Mouse (Mus musculus): ENCODE data around the gene Armc3. TPM values are rescaled to one million over a fixed set of nuclear protein-coding genes. Genes with fewer than 3 reads are reported as not detected.
"Not testable (repeated sequence)": the region's sequence is repeated elsewhere in the genome, so short reads cannot be mapped to it uniquely, and the experiment has no call there.

Gene Armc3
- polyA plus RNA-seq, 1 experiment from 2014 or later: 2.2 TPM

DNA sequence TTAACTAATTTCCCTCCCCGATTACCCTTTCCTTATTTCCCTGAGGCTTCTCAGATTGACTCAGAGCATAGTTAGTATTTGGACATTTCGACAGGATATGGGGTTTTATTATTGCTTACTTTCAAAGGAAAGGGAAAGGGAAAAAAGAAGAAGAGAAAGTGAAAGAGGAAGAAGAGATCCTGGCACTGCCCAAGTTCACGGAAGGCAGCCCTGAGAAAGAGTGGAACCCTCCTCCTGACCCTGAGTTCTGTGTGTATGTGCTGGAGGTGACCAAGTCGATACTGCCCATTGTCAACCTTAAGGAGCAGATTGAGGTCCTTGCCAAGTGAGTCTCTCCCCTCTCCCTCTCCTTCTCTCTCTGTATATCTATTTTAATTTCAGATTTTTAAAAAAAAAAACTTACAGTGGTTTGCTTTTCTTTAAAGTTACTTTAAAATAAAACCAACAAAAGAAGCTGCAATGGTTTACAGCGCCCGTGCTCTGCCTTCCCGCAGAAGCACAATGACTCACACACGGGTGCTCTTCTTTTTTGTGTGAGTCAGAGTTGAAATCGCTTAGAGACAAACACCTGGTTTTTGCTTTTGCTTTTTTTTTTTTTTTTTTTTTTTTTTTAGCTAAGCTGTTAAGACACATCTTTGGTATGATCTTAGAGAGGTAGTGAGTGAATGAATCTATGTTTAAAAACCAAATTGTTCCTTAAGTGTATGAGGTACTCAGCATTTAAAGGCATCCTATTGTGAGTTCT is 101.4 kb downstream of the Armc3 start:
- 79% methylated on average over 9 of the region's 9 CpGs for WGBS
- Histone ChIP-seq H3K36me3 (ENCODE audit: control insufficient read depth, insufficient read depth, low read length) (no peaks in the 10 kb centered on the region), H3K9ac (ENCODE audit: low read depth, low read length) (no peak overlapping the region), H3K4me1 (ENCODE audit: control insufficient read depth, insufficient read depth, low read length) (no peaks in the 10 kb centered on the region), H3K27me3 (ENCODE audit: control insufficient read depth, insufficient read depth, low read depth, low read length) (no peaks in the 10 kb centered on the region), H3K4me2 (ENCODE audit: low read length) (no peak overlapping the region), H3K27ac (ENCODE audit: low read length) (no peak overlapping the region), H3K9me3 (replicated peaks; ENCODE audit: control insufficient read depth, low read length, poor library complexity, severe bottlenecking) (no peaks in the 10 kb centered on the region), H3K4me3 (ENCODE audit: low read depth, low read length) (no peak overlapping the region)
- no peak for ATAC-seq

DNA sequence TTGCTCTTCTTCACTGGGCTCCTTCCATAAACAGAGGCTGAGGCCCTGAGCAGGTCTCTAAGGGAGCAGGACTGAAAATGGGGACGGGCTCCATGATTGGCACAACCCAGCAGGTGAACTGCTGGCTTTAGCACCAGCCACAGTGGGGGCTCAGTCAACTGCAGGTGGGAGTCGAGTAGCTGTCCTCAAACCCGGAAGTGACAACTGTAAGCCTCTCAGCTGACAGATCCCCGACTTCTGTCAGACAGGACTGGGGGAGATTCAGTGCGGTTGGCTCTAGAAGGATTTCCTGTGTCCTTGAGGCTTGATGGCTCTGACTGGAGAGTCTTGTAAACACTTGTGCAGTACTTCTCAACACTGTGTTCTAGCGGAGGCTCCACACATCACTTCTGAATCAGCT is 102.1 kb downstream of the Armc3 start:
- Histone ChIP-seq H3K27ac (ENCODE audit: low read length) (no peak overlapping the region), H3K4me2 (ENCODE audit: low read length) (no peak overlapping the region), H3K4me3 (ENCODE audit: low read depth, low read length) (no peak overlapping the region), H3K4me1 (ENCODE audit: control insufficient read depth, insufficient read depth, low read length) (no peaks in the 10 kb centered on the region), H3K36me3 (ENCODE audit: control insufficient read depth, insufficient read depth, low read length) (no peaks in the 10 kb centered on the region), H3K9ac (ENCODE audit: low read depth, low read length) (no peak overlapping the region), H3K9me3 (replicated peaks; ENCODE audit: control insufficient read depth, low read length, poor library complexity, severe bottlenecking) (no peaks in the 10 kb centered on the region), H3K27me3 (ENCODE audit: control insufficient read depth, insufficient read depth, low read depth, low read length) (no peaks in the 10 kb centered on the region)
- WGBS: 21% methylated on average over 6 of the region's 6 CpGs
- no peak for ATAC-seq

DNA sequence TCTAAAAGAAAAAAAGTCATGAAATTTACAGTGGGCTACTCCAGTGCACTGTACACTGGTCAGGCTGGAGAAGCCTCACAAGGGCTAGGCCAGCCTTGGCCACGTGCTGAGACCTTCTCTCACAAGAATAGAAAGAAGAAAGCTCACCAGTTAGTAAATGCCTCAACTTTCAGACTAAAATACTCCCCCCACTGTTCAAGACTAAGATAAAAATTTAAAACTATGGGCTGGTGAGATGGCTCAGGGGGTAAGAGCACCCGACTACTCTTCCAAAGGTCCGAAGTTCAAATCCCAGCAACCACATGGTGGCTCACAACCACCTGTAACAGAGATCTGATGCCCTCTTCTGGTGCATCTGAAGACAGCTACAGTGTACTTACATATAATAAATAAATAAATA is 104.0 kb downstream of the Armc3 start:
- not testable (repeated sequence) for H3K27ac ChIP-seq (ENCODE audit: low read length); H3K9ac ChIP-seq (ENCODE audit: low read depth, low read length); ATAC-seq; H3K9me3 ChIP-seq (replicated peaks; ENCODE audit: control insufficient read depth, low read length, poor library complexity, severe bottlenecking); H3K36me3 ChIP-seq (ENCODE audit: control insufficient read depth, insufficient read depth, low read length); H3K4me2 ChIP-seq (ENCODE audit: low read length); H3K27me3 ChIP-seq (ENCODE audit: control insufficient read depth, insufficient read depth, low read depth, low read length); H3K4me3 ChIP-seq (ENCODE audit: low read depth, low read length); H3K4me1 ChIP-seq (ENCODE audit: control insufficient read depth, insufficient read depth, low read length)
- WGBS: 87% methylated on average over 3 of the region's 3 CpGs

DNA sequence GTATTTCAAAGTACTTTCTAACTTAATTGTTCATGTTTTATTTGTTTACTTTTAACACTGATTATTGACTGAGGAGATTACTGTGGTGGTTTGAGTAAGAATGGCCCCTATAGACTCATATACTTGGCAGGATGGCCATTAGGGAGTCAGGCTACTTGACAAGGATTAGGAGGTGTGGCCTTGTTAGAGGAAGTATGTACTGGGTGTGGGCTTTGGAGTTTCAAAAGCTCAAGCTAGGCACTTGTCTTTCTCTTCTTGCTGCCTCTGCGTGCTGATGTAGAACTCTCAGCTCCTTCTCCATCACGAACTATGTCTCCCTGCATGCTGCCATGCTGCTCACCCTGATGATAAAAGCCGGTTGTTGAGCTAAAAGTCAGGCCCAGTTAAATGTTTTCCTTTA is 111.4 kb downstream of the Armc3 start:
- H3K9ac ChIP-seq (ENCODE audit: low read depth, low read length): no peak overlapping the region
- no peak overlapping the region for H3K27ac ChIP-seq (ENCODE audit: low read length)
- no peak for ATAC-seq
- H3K27me3 ChIP-seq (ENCODE audit: control insufficient read depth, insufficient read depth, low read depth, low read length): no peaks in the 10 kb centered on the region
- WGBS: 84% methylated on average over 3 of the region's 3 CpGs
- H3K36me3 ChIP-seq (ENCODE audit: control insufficient read depth, insufficient read depth, low read length): no peaks in the 10 kb centered on the region
- H3K4me3 ChIP-seq (ENCODE audit: low read depth, low read length): no peak overlapping the region
- H3K4me2 ChIP-seq (ENCODE audit: low read length): no peak overlapping the region
- H3K4me1 ChIP-seq (ENCODE audit: control insufficient read depth, insufficient read depth, low read length): no peaks in the 10 kb centered on the region
- peaks cover 10% of the 10 kb centered on the region; the same call in 1 of the 2 replicates for H3K9me3 ChIP-seq (replicated peaks; ENCODE audit: control insufficient read depth, low read length, poor library complexity, severe bottlenecking)

DNA sequence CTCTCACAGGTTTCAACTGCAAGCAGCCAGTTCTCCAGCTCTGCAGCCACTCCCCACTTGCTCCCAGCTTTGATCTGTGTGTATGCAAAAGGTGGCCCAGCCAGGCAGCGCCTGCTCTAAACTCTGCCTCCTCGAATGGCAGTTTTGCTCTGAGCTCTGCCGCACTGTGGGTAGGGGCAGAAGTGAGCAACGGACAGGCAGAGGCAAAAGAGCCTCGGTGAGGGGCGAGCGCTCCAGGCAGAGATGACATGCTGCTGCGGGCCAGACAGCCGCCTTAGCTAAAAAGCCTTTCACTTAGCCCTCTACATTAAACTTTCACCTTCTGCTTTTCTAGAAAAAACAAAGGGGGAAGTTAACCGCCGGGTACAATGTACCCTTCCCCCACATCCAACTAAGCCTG is 117.0 kb downstream of the Armc3 start:
- no peak overlapping the region for H3K27ac ChIP-seq (ENCODE audit: low read length)
- no peak overlapping the region for H3K4me3 ChIP-seq (ENCODE audit: low read depth, low read length)
- no peaks in the 10 kb centered on the region for H3K4me1 ChIP-seq (ENCODE audit: control insufficient read depth, insufficient read depth, low read length)
- H3K9ac ChIP-seq (ENCODE audit: low read depth, low read length): no peak overlapping the region
- 60% methylated on average over 11 of the region's 11 CpGs for WGBS
- no peaks in the 10 kb centered on the region for H3K27me3 ChIP-seq (ENCODE audit: control insufficient read depth, insufficient read depth, low read depth, low read length)
- no peak overlapping the region for H3K4me2 ChIP-seq (ENCODE audit: low read length)
- no peaks in the 10 kb centered on the region for H3K36me3 ChIP-seq (ENCODE audit: control insufficient read depth, insufficient read depth, low read length)
- H3K9me3 ChIP-seq (replicated peaks; ENCODE audit: control insufficient read depth, low read length, poor library complexity, severe bottlenecking): peaks cover 17% of the 10 kb centered on the region; the same call in 1 of the 2 replicates
- ATAC-seq: no peak

DNA sequence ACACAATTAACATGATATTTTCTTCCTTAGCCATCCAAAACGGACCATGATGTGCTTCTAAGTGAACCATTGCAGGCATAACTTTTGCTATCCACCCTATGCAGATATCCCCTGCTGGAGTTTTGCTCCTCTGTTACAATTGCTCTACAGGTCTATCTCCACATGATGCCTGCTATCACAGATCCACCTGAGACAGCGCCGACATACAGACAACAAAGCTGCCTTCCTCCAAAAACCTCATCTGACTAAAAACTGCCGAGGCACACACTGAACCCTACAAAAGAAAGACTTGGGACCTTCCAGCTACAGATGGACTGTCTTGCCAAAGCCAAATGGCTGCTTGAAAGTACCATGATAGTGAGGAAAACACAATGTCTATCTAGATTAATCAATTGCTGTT is 117.6 kb downstream of the Armc3 start:
- Histone ChIP-seq H3K4me3 (ENCODE audit: low read depth, low read length) (no peak overlapping the region), H3K9ac (ENCODE audit: low read depth, low read length) (no peak overlapping the region), H3K4me2 (ENCODE audit: low read length) (no peak overlapping the region), H3K27me3 (ENCODE audit: control insufficient read depth, insufficient read depth, low read depth, low read length) (no peaks in the 10 kb centered on the region), H3K36me3 (ENCODE audit: control insufficient read depth, insufficient read depth, low read length) (no peaks in the 10 kb centered on the region), H3K27ac (ENCODE audit: low read length) (no peak overlapping the region), H3K4me1 (ENCODE audit: control insufficient read depth, insufficient read depth, low read length) (no peaks in the 10 kb centered on the region), H3K9me3 (replicated peaks; ENCODE audit: control insufficient read depth, low read length, poor library complexity, severe bottlenecking) (peaks cover 17% of the 10 kb centered on the region; the same call in 1 of the 2 replicates)
- 78% methylated on average over 4 of the region's 4 CpGs for WGBS
- ATAC-seq: no peak

DNA sequence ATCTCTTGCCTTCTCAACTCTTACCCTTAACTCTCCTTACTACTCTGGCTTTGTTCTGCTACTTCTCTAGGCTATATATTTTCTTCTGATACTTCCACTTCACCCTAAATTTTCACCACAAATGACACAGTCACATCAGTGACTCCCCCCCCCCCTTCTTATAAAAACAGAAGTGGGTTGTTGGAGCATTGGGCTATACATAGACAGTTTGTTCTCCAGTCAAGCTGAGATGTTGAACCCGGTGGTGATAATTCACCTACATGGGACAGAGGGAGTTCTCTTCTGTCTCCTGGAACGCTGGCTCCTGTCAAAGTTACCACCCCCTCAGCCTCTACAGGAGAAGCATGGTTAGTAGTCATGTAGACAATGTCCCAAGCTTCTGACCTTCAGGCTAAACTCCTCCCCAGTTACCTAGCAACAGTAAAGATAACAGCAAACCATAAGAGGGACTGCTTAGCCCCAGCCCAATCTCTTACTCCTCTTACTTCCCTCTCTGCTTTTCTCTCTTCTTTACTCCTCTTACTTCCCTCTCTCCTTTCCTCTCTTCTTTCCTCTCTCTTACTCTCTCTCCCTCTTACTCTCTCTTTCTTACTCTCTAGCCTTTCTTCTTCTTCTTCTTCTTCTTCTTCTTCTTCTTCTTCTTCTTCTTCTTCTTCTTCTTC is 118.2 kb downstream of the Armc3 start:
- WGBS: 86% methylated on average over 2 of the region's 2 CpGs

DNA sequence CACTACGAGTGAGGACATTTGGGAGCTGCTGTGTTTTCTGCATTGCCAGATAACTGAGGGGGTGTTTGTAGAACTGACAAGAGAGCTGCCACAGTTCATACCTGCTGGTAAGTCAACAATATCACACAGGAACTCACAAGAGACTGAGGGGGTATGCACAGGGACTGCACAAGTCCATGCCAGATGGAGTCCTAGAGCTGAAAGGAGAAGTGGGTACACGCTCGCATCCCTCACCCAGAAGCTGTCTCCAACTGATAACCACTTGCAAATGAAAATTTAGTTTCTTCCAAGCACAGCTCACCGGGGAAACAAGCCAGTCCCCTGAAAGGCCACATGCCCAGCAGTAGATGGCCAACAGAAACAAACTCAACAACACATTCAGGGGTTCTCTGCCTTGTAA is 119.4 kb downstream of the Armc3 start:
- Histone ChIP-seq H3K4me2 (ENCODE audit: low read length) (no peak overlapping the region), H3K9me3 (replicated peaks; ENCODE audit: control insufficient read depth, low read length, poor library complexity, severe bottlenecking) (peaks cover 17% of the 10 kb centered on the region; the same call in 1 of the 2 replicates), H3K4me3 (ENCODE audit: low read depth, low read length) (no peak overlapping the region), H3K4me1 (ENCODE audit: control insufficient read depth, insufficient read depth, low read length) (no peaks in the 10 kb centered on the region), H3K9ac (ENCODE audit: low read depth, low read length) (no peak overlapping the region), H3K27me3 (ENCODE audit: control insufficient read depth, insufficient read depth, low read depth, low read length) (no peaks in the 10 kb centered on the region), H3K36me3 (ENCODE audit: control insufficient read depth, insufficient read depth, low read length) (no peaks in the 10 kb centered on the region), H3K27ac (ENCODE audit: low read length) (no peak overlapping the region)
- 88% methylated on average over 4 of the region's 4 CpGs for WGBS
- ATAC-seq: no peak

More for the DNA sequence above, 118.2 kb downstream of the Armc3 start:
- not testable (repeated sequence) for H3K27ac ChIP-seq (ENCODE audit: low read length); ATAC-seq; H3K4me1 ChIP-seq (ENCODE audit: control insufficient read depth, insufficient read depth, low read length); H3K9ac ChIP-seq (ENCODE audit: low read depth, low read length); H3K4me2 ChIP-seq (ENCODE audit: low read length); H3K27me3 ChIP-seq (ENCODE audit: control insufficient read depth, insufficient read depth, low read depth, low read length); H3K36me3 ChIP-seq (ENCODE audit: control insufficient read depth, insufficient read depth, low read length); H3K4me3 ChIP-seq (ENCODE audit: low read depth, low read length)
- peaks cover 17% of the 10 kb centered on the region; the same call in 1 of the 2 replicates for H3K9me3 ChIP-seq (replicated peaks; ENCODE audit: control insufficient read depth, low read length, poor library complexity, severe bottlenecking)

DNA sequence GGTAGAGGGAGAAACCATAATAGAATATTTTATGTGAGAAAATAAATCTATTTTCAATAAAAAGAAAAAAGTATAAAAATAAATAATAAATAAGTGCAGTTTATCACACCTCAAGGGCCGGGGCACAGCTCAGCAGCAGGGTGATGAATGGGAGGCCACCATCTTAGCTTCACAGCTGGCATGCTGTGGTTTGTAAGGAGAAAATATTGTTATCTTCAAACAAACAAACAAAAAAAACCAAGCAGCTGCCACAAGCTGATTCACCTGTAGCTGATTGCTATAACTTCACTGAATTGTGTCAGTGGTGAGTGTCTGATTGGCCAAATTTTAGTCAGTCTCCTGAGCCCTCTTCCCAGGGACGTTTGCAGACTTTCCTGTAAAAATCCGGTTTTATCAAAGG is 120.2 kb downstream of the Armc3 start:
- H3K4me3 ChIP-seq (ENCODE audit: low read depth, low read length): no peak overlapping the region
- peaks cover 17% of the 10 kb centered on the region; the same call in 1 of the 2 replicates for H3K9me3 ChIP-seq (replicated peaks; ENCODE audit: control insufficient read depth, low read length, poor library complexity, severe bottlenecking)
- 87% methylated on average over 3 of the region's 3 CpGs for WGBS
- no peak overlapping the region for H3K27ac ChIP-seq (ENCODE audit: low read length)
- no peaks in the 10 kb centered on the region for H3K27me3 ChIP-seq (ENCODE audit: control insufficient read depth, insufficient read depth, low read depth, low read length)
- no peak overlapping the region for H3K9ac ChIP-seq (ENCODE audit: low read depth, low read length)
- ATAC-seq: no peak
- no peaks in the 10 kb centered on the region for H3K4me1 ChIP-seq (ENCODE audit: control insufficient read depth, insufficient read depth, low read length)
- no peak overlapping the region for H3K4me2 ChIP-seq (ENCODE audit: low read length)
- no peaks in the 10 kb centered on the region for H3K36me3 ChIP-seq (ENCODE audit: control insufficient read depth, insufficient read depth, low read length)

Data from midbrain, embryonic 16.5 days (tissue).